Mouse (Mus musculus): ENCODE measurements around the gene Lmln.
A peak's percentile ranks its signal among the peaks of the same experiment; 100 is the strongest.
"Not testable (repeated sequence)": the region's sequence is repeated elsewhere in the genome, so short reads cannot be mapped to it uniquely, and the experiment has no call there.

Gene Lmln

GRCm38 (mm10) chr16:33141758-33142280 lies 79.5 kb downstream of the Lmln start:
- DNase-seq, result no peak

GRCm38 (mm10) chr16:33143452-33143851 lies 81.1 kb downstream of the Lmln start:
- DNase-seq, result no peak

- DNase-seq, result no peak
Measured at GRCm38 (mm10) chr16:33146185-33146584, 83.9 kb downstream of the Lmln start.

- DNase-seq, result no peak
Measured at GRCm38 (mm10) chr16:33148135-33148534, 85.8 kb downstream of the Lmln start.

- DNase-seq, result not testable (repeated sequence)
Measured at GRCm38 (mm10) chr16:33150875-33151274, 88.6 kb downstream of the Lmln start.

GRCm38 (mm10) chr16:33151558-33151957 lies 89.2 kb downstream of the Lmln start:
- no peak for DNase-seq

- peak; percentile 62 for DNase-seq
Measured at GRCm38 (mm10) chr16:33154992-33155391, 92.7 kb downstream of the Lmln start.

GRCm38 (mm10) chr16:33158006-33158405 lies 95.7 kb downstream of the Lmln start:
- DNase-seq, result no peak

GRCm38 (mm10) chr16:33158590-33159071 lies 96.3 kb downstream of the Lmln start:
- no peak for DNase-seq

GRCm38 (mm10) chr16:33159363-33159762 lies 97.0 kb downstream of the Lmln start:
- DNase-seq, result no peak

- DNase-seq, result no peak
Measured at GRCm38 (mm10) chr16:33163330-33164090, 101.2 kb downstream of the Lmln start.

- peak; percentile 79 for DNase-seq
Measured at GRCm38 (mm10) chr16:33166284-33166683, 104.0 kb downstream of the Lmln start.

- peak; percentile 59 for DNase-seq
Measured at GRCm38 (mm10) chr16:33167537-33167936, 105.2 kb downstream of the Lmln start.

GRCm38 (mm10) chr16:33169471-33170034 lies 107.2 kb downstream of the Lmln start:
- DNase-seq, result no peak

GRCm38 (mm10) chr16:33170716-33171587 lies 108.6 kb downstream of the Lmln start:
- DNase-seq, result no peak

GRCm38 (mm10) chr16:33171800-33172199 lies 109.5 kb downstream of the Lmln start:
- DNase-seq, result no peak

GRCm38 (mm10) chr16:33173151-33173550 lies 110.8 kb downstream of the Lmln start:
- DNase-seq, result no peak

GRCm38 (mm10) chr16:33174695-33175094 lies 112.4 kb downstream of the Lmln start:
- no peak for DNase-seq

GRCm38 (mm10) chr16:33176831-33177230 lies 114.5 kb downstream of the Lmln start:
- DNase-seq, result not testable (repeated sequence)

Data from thymus, postnatal 4 days (tissue).